Mouse (Mus musculus) spleen, postnatal 4 days (tissue): ENCODE measurements around the gene Grid2.
A peak's percentile ranks its signal among the peaks of the same experiment; 100 is the strongest.

ENCODE experiments used
- DNase-seq, 2 experiments: peaks; one replicate each; pipeline ENCODE4 v3.0.0; 2022; ENCODE audit warnings: low spot score in 2 of 2

Gene Grid2

DNA sequence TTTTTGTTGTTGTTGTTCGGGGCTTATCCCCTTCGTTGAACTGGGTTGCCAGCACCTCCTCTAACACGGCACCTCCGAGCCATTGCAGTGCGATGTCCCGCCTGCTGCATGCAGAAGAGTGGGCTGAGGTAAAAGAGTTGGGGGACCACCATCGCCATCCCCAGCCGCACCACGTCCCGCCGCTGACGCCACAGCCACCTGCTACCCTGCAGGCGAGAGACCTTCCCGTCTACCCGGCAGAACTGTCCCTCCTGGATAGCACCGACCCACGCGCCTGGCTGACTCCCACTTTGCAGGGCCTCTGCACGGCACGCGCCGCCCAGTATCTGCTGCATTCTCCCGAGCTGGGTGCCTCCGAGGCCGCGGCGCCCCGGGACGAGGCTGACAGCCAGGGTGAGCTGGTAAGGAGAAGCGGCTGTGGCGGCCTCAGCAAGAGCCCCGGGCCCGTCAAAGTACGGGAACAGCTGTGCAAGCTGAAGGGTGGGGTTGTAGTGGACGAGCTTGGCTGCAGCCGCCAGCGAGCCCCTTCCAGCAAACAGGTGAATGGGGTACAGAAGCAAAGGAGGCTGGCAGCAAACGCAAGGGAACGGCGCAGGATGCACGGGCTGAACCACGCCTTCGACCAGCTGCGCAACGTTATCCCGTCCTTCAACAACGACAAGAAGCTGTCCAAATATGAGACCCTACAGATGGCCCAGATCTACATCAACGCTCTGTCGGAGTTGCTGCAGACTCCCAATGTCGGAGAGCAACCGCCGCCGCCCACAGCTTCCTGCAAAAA, 1473.7 kb downstream of the Grid2 start:
- DNase-seq = peak in 1 of 2 experiments; percentile 61

DNA sequence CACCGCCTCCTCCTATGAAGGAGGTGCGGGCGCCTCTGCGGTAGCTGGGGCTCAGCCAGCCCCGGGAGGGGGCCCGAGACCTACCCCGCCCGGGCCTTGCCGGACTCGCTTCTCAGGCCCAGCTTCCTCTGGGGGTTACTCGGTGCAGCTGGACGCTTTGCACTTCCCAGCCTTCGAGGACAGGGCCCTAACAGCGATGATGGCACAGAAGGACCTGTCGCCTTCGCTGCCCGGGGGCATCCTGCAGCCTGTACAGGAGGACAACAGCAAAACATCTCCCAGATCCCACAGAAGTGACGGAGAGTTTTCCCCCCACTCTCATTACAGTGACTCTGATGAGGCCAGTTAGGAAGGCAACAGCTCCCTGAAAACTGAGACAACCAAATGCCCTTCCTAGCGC, 1474.4 kb downstream of the Grid2 start:
- no peak for DNase-seq

DNA sequence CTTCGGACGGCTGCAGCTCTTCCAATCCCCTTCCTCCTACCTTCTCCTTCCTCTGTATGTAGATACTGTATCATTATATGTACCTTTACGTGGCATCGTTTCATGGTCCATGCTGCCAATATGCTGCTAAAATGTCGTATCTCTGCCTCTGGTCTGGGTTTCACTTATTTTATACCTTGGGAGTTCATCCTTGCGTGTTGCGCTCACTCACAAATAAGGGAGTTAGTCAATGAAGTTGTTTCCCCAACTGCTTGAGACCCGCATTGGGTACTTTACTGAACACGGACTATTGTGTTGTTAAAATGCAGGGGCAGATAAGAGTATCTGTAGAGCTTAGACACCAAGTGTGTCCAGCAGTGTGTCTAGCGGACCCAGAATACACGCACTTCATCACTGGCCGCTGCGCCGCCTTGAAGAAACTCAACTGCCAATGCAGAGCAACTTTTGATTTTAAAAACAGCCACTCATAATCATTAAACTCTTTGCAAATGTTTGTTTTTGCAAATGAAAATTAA, 1474.9 kb downstream of the Grid2 start:
- DNase-seq = no peak

DNA sequence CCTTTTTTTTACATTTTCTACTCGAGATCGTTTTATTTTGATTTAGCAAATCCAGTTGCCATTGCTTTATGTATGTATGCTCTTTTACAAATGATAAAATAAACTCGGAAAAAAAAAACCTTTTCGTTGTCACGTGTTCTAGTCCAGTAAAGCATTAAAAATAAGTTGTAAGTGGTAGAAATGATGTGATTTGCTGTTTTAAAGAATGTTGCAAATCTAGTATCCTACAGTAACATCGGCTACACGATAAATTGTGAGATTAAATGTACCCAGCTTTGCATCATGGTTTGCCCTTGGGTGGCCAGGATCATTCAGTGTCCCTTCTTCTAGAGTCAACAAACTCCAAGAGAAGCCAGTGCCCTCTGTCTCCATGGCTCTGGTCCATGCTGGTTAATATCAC, 1475.5 kb downstream of the Grid2 start:
- DNase-seq = no peak

DNA sequence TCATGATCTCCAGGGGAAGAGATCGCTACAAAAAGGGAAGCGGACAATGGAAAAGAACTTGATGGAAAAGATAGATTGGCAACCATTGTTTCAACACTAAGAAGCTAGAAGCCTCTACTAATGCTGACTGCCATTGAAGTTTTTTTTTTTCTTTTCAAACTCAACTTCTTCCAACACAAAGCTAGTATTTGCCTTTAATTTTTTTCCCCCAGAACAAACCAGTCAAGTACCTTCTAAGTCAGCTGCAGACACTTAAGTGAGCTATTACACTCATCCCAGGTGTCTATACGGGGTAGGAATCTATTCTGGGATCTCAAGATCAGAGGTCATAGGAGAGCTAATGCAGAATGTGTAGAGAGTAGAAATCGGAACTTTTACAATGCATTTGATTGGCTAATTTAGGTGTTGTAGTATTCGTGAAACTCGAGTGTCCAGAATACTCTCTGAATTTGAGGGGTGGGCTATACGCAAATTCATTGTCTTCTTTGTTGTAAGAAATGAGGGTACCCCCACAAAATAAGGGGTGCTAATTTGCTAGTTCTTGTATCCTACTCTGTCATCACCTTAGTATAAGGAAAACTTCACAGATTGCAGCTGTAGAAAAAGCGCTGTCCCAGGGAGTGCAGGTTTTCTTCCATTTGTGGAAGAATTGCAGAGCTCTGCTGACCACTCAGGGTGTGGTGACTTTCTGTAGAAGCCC, 1476.1 kb downstream of the Grid2 start:
- no peak for DNase-seq

DNA sequence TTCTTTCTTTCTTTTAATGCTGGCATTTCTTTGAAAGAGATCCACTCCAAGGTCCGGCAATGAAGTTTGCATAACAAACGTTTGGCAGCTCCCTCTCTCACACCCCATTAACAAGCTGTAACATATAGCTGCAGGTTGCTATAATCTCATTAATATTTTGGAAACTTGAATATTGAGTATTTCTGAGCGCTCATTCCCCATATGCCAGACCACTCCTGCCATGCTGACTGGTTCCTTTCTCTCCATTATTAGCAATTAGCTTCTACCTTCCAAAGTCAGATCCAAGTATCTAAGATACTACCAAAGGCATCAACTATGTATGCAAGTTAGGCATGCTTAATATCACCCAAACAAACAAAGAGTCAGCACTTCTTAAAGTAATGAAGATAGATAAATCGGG, 1477.6 kb downstream of the Grid2 start:
- no peak for DNase-seq

DNA sequence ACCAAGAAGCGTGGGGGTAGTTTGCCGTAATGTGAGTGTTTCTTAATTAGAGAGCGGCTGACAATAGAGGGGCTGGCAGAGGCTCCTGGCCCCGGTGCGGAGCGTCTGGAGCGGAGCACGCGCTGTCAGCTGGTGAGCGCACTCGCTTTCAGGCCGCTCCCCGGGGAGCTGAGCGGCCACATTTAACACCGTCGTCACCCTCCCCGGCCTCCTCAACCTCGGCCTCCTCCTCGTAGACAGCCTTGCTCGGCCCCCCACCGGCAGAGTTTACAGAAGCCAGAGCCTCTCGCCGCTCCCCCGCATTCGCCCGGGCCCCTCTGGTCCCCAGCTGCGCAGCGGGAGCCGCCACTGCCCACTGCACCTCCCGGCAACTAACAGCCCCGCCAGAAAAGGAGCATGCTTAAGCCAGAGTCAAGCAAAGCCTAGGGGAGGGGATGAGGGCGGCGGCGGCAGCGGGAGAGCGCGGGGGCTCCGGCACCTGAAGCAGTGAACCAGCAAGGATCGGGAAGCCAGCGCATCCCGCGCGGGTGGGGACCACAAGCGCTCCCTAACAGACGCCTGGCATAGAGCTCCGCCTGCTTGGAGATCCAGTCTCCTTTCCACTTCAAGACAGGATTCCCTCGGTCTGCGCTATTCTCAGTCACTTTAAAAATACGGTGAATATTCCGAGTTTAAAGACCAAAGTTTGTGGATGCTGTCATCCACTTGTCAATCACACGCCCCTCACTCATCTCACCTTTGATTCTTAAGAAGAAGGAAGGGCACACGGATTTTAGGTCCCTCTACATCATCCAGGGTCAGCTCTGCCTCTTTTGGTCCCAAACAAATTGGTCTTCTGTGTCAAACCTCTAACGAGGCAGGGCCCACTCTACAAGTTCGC, 1479.0 kb downstream of the Grid2 start:
- no peak for DNase-seq

DNA sequence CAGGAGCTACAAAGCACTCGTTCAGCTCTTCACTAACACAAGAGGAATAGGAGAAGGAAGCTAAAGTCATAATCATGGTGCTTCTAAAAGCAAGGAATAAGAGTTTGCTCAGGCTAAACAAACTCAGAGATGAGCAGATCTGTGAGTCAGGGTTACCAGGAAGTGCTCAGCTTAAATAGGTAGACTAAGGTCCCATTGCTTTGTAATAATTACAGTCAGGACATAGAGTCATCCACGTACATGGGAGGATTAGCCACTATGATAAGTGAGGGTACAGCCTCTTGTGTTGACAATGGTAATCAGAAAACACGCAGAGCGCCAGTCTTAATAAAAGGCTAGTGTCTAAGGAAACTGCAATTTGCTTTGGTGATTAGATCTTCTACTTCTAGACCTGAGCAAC, 1480.6 kb downstream of the Grid2 start:
- no peak for DNase-seq

DNA sequence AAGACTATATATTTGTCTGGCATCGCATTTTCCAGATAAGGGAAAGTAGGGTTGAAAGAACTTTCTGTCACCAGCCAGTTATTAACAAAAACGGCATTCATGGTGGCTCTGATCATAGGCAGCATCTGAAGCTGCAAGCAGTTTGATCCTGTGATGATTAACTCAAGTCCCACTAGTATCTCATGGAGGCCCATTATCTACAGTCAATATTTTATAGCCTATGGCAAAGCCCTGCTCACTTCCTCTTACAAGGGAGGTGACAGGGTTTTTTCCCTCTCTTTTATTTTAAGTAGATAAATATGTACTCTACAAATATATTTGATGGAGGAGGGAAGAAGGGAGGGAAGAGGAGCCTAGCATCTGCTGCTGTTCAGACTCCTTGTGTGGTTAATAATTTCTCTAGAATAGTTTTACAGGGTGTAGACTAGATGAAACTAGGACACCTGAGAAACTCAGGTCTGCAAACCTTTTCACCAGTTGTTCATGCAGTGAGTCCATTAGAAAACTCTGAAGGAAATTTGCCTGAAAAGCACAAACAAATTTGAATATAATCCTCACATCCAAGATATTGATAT, 1487.3 kb downstream of the Grid2 start:
- no peak for DNase-seq
